23 mouse cellular contexts compared by ENCODE assay signal in the genomic region with DNA sequence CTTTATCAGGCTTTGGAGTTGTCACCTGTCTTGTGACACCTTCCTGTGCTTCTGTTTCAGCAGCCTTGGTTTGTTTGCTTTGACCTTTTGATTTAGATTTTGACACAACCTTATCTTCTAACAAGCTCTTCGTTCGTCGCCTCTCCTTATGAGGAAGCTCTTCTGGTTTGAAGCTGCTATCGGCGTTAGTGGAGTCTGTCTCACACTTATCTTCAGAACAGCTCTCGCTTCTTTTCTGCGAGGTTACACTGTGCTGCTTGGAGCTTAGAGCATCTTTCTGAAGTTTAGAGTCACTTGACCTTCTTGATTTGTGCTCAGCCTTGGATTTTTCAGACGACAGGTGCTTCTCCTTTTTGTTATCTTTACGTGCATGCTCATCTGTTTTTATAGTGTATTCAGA. TPM values are rescaled to one million over a fixed set of nuclear protein-coding genes. Genes with fewer than 3 reads are reported as not detected.
"Had no signal": no experiment of that assay in that cellular context is flagged by ENCODE, and none has a peak within 500 bp of the region (broad histone marks: within the 10 kb centered on the region; RNA-seq: fewer than 3 reads in every experiment).

No protein-coding gene starts in this region.

- H3K9me3 ChIP-seq: midbrain, embryonic 10.5 days; midbrain, embryonic 12.5 days; neural tube, embryonic 12.5 days had no signal

- H3K9ac ChIP-seq: liver, embryonic 14.5 days; lung, embryonic 14.5 days; midbrain, embryonic 12.5 days; neural tube, embryonic 12.5 days had no signal

- H3K27ac ChIP-seq: liver, embryonic 14.5 days; midbrain, embryonic 10.5 days; midbrain, embryonic 12.5 days; neural tube, embryonic 12.5 days had no signal

- H3K4me1 ChIP-seq: midbrain, embryonic 10.5 days; midbrain, embryonic 12.5 days; neural tube, embryonic 12.5 days had no signal

- ATAC-seq: midbrain, embryonic 16.5 days had no signal

- DNase-seq: lung, adult 18-20 months; lung, embryonic 14.5 days; lung, postnatal 10 days; lung, postnatal 4 days; midbrain, embryonic 14.5 days; right cerebral cortex, postnatal 25 days; right cerebral cortex, postnatal 4 days; spleen, adult 18-20 months; thymus, adult 18-20 months; thymus, postnatal 14 days; thymus, postnatal 36 days had no signal

- H3K4me3 ChIP-seq: midbrain, embryonic 10.5 days; midbrain, embryonic 12.5 days; myocyte; neural tube, embryonic 12.5 days had no signal

- H3K4me2 ChIP-seq: lung, embryonic 14.5 days; midbrain, embryonic 12.5 days; neural tube, embryonic 12.5 days had no signal

- H3K27me3 ChIP-seq: midbrain, embryonic 12.5 days; neural tube, embryonic 12.5 days had no signal

RNA-seq across cellular contexts. Expression of a gene that starts 56.9 kb away (rescaled TPM):
- total RNA-seq: megakaryocyte-erythroid progenitor cell, adult 5-6 weeks; neutrophil, adult 5-6 weeks had no signal
- polyA plus RNA-seq: liver, embryonic 16.5 days; lung, embryonic 14.5 days; lung, embryonic 16.5 days; midbrain, embryonic 14.5 days; midbrain, embryonic 16.5 days; neural tube, embryonic 14.5 days; thymus, postnatal 0 days had no signal
